Mouse (Mus musculus): ENCODE measurements around the gene Ddx20.
"Not testable (repeated sequence)": the region's sequence is repeated elsewhere in the genome, so short reads cannot be mapped to it uniquely, and the experiment has no call there.

Ddx20 gene

GRCm38 (mm10) chr3:105705561-105705960 is 18.2 kb upstream of the Ddx20 start:
- no peak for DNase-seq (ENCODE audit: low spot score in 2 of 2)

DNA sequence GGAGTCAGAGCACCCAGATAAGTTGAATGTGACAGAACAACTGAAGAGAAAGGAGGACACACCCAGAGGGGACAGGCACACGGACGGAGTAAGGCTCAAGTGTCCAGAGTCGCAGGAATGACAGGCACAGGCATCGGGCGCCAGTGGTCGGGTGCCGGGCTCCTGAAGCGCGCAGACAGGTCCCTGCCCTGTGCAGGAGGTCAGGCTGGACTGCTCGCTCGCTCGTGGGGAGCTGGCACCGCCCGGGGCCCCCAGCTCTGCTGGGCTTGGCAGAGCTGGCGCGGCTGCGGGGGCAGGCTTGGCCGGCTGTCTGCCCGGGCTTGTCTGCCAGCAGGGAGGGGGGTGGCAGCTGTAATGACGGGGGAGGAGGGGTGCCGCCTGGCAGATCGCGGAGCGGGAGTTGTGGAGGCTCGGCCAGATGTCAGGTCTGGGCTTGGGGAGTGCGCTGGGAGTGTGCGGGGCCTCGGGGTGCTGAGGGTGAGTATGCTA is 17.7 kb upstream of the Ddx20 start:
- DNase-seq (ENCODE audit: low spot score in 2 of 2) = peak; percentile 79 to 80

DNA sequence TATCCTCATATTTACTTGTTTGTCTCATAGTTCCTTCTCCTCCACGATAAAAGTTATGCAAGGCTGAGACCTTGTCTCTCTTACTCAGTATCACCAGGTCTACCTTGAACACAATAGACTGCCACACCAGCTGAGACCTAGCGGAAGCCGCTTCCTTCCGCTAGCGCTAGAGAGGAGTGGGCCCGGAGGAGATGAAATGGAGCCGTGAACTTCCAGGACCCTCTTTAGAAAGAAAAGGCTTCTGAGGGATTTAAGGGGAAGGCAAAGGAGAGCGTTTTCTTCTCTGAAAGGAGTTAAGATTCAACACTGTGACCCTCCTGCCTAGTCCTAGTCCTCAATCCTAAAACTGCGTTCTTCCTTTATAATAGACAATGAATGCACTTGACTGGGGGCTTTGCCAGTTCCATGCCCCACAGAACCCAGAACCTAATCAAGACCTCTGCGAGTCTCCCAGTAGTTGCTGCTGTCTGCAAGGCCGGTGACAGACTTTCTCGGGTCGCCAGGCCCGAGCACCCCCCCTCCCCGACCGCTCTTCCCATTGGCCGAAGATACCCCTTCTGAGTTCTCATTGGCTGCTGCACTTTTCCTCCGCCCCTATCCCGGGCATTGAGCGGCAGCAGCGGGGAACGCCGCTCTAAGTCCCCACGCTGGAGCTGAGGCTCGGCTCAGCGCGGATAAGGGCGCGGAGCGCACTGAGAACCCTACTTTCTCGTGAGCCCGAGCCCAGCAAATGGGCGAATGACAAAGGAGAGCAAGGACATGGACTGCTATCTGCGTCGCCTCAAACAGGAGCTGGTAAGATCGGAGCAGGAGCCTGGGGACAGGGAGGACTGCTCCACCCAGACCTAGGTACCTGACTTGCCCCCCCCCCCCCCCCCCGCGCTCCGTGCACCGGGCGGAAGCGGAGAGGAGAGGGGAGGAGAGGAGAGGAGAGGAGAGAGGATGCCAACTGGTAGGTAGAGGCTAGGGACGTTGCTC is 16.9 kb upstream of the Ddx20 start, which contains the start of gene Inka2:
Gene Inka2, plus strand, starts transcription at position 569 of the 978 bp plus-strand sequence.
- peak; percentile 74 to 83 for DNase-seq (ENCODE audit: low spot score in 2 of 2)

DNA sequence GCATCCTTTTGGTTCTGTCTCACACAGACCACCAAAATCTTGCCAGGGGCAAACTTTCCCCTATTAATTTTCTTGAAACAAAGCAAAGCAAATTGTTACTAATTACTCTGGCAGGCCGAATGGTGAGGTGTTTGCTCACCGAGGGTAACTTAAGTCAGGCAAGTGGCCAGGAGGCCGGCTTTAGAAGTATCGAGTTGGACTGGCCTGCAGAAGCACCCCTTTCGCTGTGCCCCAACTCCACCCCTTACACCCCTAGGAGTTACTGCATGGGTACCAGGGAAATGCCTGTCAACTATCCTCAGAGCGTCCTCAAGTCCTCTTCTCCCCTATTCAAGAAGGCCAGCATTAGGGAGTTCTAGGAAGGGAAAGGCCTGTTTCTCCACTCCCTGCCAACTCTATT is 16.2 kb upstream of the Ddx20 start:
- DNase-seq (ENCODE audit: low spot score in 2 of 2) = no peak

- no peak for DNase-seq (ENCODE audit: low spot score in 2 of 2)
Observed at GRCm38 (mm10) chr3:105701399-105701798, 14.0 kb upstream of the Ddx20 start.

DNA sequence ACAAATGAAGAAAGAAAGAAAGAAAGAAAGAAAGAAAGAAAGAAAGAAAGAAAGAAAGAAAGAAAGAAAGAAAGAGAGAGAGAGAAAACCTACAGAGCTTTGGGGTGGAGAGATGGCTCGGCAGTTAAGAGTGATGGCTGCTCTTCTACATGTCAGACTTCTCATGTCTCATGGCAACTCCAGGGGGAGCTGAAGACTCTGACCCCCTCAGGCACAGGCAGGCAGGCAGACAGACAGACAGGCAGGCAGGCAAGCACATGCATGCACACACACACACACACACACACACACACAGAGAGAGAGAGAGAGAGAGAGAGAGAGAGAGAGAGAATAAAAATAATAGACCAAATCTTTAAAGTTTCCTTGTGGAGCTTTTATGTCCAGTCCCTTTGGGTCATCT is 13.4 kb upstream of the Ddx20 start:
- DNase-seq (ENCODE audit: low spot score in 2 of 2) = not testable (repeated sequence)

DNA sequence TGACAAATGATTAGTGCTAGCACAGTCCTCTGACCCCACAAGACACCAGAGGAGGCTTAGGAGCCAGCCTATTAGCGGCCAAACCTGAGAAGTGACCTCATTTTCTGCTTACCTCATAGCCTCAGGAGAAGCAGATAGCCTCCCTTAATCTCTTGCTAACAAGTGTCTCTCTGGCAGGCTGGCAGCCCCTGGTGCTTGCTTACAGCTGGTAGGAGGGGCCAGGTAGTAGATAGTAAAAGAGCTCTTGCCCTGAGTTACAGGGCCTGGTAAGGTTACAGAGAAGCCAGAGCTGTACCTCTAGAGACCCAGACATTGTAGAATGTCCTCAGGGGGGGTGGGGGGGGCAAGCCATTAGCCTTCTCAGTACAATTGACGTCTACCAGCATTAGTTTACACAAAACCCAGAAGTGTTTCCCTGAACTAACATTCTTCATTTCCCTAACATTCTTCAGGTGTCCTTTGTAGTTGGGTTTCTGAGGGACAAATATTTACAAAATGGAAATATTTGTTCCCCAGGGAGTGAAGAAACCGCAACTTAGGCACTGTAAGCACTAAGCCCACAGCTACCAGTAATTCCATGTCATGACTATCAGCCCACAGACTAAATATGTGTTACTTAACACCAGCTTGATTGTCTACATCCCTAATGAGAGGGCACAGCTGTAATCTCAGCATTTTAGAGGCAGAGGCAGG is 12.0 kb upstream of the Ddx20 start:
- DNase-seq (ENCODE audit: low spot score in 2 of 2) = no peak

GRCm38 (mm10) chr3:105698311-105698710 is 10.9 kb upstream of the Ddx20 start:
- DNase-seq (ENCODE audit: low spot score in 2 of 2) = no peak

- no peak for DNase-seq (ENCODE audit: low spot score in 2 of 2)
Observed at GRCm38 (mm10) chr3:105697148-105697441, 9.7 kb upstream of the Ddx20 start.

DNA sequence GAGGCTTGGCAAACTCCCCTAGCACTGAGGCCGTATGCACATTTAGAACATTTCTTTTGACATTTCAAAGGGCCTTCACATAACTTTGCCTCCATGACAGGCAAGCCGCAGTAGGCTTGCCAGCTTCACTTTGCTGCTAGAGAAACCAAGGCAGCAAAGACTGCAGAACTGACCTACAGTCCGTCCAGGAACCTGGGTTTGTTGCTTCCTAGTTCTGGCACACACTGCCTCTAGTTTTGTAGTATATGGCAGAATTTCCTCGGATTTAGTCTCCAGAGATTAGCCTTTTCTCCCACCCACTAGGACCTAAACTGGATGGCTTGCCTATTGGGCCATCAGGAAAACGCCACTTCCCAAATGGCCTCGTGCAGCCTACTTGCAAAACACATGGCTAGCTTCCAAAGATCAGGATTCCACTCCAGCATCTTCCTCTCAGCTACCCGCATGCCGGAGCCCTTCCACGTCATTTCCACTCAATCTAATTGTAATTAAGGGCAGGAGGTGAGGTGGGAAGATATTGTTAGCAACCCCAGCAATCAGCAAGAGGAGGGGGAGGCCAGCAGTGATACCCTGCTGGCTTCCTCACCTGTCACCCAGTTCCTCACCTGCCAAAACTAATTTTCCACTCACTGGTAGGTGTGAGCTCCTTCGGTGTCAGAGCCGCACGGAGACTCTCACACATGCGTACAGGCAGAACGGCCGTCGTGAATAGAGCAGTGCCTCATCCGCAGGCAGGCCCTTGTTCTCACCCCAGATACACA is 9.2 kb upstream of the Ddx20 start:
- DNase-seq (ENCODE audit: low spot score in 2 of 2) = no peak

DNA sequence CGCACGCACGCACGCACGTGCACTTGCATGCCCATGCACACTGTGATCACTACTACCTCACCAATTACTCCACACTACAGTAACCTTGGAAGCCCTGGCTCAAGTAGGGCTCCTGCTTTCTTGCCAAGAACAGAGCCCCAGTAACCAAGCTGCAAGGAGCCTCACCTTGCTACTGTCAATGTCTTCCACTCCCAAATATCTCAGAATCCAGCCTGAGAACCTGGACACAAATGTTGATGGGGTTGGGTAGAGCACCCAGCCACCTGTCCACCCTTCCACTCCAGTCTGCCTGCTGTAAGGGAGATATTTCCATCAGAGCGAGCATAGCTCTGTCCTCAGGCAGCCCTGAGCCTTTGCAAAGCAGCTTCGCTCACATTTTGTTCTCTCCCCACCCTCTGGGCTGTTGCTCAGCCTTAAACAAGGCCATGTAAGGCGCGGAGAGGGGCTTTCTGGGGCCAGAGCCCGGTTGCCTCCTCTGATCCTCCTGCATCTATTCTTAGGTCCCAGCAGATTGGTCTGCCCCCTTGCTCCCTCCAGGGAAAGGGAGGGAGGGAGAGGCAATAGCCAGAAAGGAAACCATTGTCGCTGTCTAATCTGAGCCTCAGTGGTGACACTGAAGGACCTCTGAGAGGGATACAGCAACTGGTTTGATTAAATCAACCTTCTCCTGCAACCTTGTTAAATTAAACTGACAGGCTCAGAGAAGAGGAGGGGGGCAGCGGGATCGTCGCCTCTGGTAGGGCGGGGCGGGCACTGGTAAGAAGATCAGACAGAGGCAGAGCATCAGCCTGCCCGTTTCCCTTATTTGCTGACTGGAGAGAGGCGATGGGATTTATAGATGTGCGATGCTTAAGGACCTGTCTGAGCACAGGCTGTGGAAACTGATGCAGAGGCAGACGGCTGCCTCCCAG is 8.4 kb upstream of the Ddx20 start:
- no peak for DNase-seq (ENCODE audit: low spot score in 2 of 2)

DNA sequence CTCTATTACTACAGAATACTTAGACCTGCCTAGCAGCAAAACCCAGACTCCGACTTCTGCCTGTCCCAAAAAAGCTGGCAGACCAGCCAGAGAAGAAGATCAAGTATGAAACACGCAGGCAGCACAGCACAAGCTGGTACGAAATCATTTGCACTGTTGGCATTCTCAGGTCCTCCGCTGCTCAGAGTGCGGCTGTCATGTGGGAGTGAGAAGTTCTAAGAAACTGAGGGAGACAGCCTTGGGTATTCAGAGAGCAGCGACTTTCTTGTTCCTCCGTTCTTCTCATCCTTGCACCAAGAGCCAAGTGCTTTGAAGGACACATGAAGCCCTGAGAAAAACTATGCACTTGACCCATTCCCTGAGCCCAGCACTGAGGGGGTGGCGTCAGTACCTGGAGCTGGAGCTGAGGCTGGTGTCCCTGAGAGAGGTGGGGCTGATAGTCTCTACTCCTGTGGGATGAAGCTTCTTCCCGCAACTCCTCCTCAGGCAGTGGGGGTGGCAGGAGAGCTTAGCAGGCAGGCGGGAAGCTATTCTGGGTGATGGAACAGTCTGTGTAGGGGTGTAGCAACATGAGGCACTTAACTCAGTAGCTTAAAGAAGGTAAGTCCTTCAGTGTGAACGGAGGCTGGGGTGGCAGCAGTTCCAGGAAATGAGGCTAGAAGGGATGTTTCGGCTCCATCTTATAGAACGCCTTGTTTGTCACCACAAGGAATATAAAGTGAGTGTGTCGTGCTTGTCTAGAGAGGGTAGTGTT is 6.1 kb upstream of the Ddx20 start:
- DNase-seq (ENCODE audit: low spot score in 2 of 2) = peak in 1 of 2 experiments; percentile 81

DNA sequence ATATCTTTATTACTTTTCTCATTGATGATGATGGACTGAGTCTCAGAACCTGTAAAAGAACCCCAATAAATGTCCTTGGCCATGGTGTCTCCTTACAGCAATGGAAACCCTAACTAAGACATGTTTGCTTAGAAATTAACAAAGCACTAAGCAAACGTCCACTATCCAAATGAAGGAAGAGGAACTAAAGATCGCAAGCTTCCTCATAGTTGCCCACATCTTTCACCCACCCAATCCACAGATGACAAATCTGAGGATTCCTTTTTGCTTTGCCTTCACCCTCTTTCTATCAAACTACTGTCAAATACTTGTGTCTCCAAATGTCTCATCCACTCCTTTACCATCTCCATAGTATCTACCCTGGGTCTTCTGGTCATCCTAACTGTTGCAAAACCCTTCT is 1.2 kb upstream of the Ddx20 start:
- DNase-seq (ENCODE audit: low spot score in 2 of 2) = no peak

DNA sequence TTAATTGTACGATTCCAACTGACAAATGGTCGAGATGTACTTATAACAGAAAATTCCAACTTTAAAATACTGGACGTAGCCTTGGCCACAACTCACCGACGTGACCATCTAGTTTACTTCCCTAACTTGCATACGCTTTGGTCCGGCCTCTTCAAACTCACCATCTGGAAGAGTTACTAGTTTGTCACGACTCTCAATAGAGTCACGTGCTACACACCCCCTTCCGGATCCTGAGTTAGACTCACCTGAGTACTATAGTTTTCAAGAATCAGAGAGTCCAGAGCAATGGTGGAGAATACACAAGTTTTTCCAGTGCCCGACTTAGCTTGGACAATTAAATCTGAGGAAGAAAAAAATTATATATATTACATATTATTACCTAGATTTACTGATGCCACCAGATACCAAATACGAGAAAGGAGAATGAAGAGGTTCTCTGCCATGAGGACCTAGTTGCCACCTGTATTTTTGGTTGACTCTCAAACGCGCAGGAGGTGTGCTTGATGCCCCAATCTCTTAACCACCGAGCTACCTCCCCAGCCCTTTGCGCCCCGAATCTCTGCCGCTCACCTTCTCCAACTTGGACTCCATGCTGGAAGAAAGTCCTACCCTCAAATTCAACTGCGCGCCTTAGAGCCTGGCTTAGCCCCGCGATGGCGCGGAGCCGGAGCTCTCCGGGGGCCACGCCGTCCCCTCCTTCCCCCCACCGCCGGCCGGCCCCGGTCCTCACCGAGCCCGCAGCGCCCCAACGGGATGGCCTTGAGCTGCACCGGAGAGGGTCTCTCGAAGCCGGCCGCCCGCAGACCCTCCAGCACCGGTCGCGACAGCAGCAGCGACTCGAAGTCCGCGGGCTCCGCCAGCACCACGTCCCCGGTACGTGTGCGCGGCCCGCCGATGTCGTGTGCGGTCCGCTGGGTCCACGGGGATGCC is 715 bp downstream of the Ddx20 start:
- DNase-seq (ENCODE audit: low spot score in 2 of 2) = no peak

DNA sequence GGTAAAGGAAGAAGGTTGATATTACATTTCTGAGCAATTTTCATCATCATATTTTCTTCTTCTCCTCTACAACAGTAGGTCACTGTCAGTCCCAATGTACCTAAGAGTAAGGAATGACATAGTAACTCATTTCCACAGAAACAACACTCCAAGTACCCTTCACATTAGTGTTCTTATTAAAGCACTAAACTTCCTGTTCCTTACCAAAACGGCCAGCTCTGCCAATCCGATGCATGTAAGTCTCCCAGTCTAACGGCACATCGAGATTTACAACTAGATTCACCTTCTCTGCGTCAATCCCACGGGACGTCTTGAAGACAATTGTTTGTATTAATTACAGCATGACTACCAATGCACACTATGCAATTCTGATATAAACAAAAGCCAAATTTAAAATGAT is 7.0 kb downstream of the Ddx20 start:
- DNase-seq (ENCODE audit: low spot score in 2 of 2) = no peak

DNA sequence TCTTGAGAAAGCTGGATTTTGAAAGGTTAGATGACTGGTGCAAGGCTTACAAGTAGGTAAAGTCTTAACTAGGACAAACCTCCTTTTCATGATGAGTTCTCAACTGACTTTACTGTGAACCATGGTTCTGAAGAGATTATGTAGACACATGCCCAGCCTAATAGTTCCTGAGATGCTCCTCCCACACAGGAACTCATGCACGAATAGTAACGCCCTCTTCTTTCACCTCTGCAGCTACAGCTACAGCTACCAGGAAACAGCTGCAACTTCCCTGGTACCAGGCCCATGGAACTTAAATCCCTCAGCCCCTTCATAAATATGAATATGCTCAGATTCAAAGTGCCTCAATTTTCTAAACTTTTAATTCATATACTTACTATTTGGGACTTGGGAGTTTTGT is 11.4 kb downstream of the Ddx20 start:
- DNase-seq (ENCODE audit: low spot score in 2 of 2) = no peak

- peak; percentile 51 to 53 for DNase-seq (ENCODE audit: low spot score in 2 of 2)
Observed at GRCm38 (mm10) chr3:105674595-105675218, 12.7 kb downstream of the Ddx20 start.

GRCm38 (mm10) chr3:105670801-105671200 is 16.6 kb downstream of the Ddx20 start:
- no peak for DNase-seq (ENCODE audit: low spot score in 2 of 2)

GRCm38 (mm10) chr3:105669776-105670175 is 17.6 kb downstream of the Ddx20 start:
- DNase-seq (ENCODE audit: low spot score in 2 of 2) = no peak

Measured in frontal cortex, postnatal 10 days (tissue).